Mouse (Mus musculus) forebrain, embryonic 15.5 days (tissue): ENCODE measurements around the gene Hamp2. TPM values are rescaled to one million over a fixed set of nuclear protein-coding genes. Genes with fewer than 3 reads are reported as not detected.
A peak's percentile ranks its signal among the peaks of the same experiment; 100 is the strongest.
"Not testable (repeated sequence)": the region's sequence is repeated elsewhere in the genome, so short reads cannot be mapped to it uniquely, and the experiment has no call there.

Source experiments
- ATAC-seq: fragments of 200-750 bp; cut with Nextera tagmentation; replicated peaks from 2 replicates; pipeline ENCODE4 v1.8.0; 2017; ENCODE audit warnings: mild to moderate bottlenecking, moderate TSS enrichment, moderate library complexity
- H3K27ac ChIP-seq: fragments of 300-500 bp; sonication (generic); replicated peaks from 2 replicates; pipeline ENCODE4 v1.5.1; 2015; ENCODE audit warnings: mild to moderate bottlenecking, inconsistent platforms
- H3K27me3 ChIP-seq: fragments of 300-500 bp; sonication (generic); 2 replicates; pipeline ENCODE4 v1.6.1; 2015; ENCODE audit warnings: inconsistent platforms
- H3K36me3 ChIP-seq: fragments of 300-500 bp; sonication (generic); 2 replicates; pipeline ENCODE4 v1.6.1; 2015; ENCODE audit warnings: mild to moderate bottlenecking, inconsistent platforms
- H3K4me1 ChIP-seq: fragments of 300-500 bp; sonication (generic); 2 replicates; pipeline ENCODE4 v1.6.1; 2015; ENCODE audit warnings: inconsistent platforms
- H3K4me2 ChIP-seq: fragments of 300-500 bp; sonication (generic); replicated peaks from 2 replicates; pipeline ENCODE4 v1.6.1; 2015; ENCODE audit warnings: mild to moderate bottlenecking, inconsistent platforms
- H3K4me3 ChIP-seq: fragments of 300-500 bp; sonication (generic); 2 replicates; pipeline ENCODE4 v1.5.1; 2015; ENCODE audit warnings: mild to moderate bottlenecking, inconsistent platforms
- H3K9ac ChIP-seq: fragments of 300-500 bp; sonication (generic); replicated peaks from 2 replicates; pipeline ENCODE4 v1.6.1; 2015; ENCODE audit warnings: mild to moderate bottlenecking, inconsistent platforms
- H3K9me3 ChIP-seq: fragments of 300-500 bp; sonication (generic); 2 replicates; pipeline ENCODE4 v1.6.1; 2016; ENCODE audit warnings: inconsistent platforms
- WGBS: fragments of 180-500 bp; shearing (Covaris S2); methylation state at CpG from one replicate; pipeline ENCODE4 v1.1.7; 2015; ENCODE audit warnings: mixed read lengths; 5-methylcytosine and 5-hydroxymethylcytosine counted together
- polyA plus RNA-seq: library from polyadenylated mRNA; unstranded; fragments of >200 nt; fragmentation: Nextera tagmentation; extraction: Ambion mirVana; gene quantifications from 2 replicates; pipeline ENCODE4 v1.2.1, GENCODE M21; 2015

Gene Hamp2
- polyA plus RNA-seq, 1 experiment from 2014 or later = not detected

DNA sequence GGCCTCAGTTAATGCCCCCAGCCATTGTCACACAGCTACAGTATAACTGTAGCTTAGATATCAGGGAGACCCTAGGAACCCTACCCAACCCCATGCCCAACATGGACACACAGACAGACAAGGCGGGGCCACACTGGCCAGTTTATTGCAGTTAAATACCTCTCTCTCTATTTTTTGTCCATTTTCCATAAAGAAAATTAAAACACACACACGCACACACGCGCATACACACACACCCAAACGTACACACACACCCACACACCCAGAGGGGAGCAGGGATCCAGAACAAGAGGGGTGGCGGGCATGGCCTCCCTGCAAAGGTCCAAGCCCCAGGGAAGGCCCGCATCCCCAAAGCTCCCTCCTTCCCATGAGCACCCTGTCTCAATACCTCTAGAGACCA, 21.4 kb upstream of the Hamp2 start:
- Histone ChIP-seq H3K27ac (no peak overlapping the region), H3K9ac (no peak overlapping the region), H3K4me2 (no peak overlapping the region), H3K4me1 (no peaks in the 10 kb centered on the region), H3K9me3 (no peaks in the 10 kb centered on the region), H3K27me3 (no peaks in the 10 kb centered on the region), H3K36me3 (peaks cover 37% of the 10 kb centered on the region), H3K4me3 (no peak overlapping the region)
- 97% methylated on average over 7 of the region's 7 CpGs for WGBS
- 0 out of 2 replicates have a peak, but pooled peaks have one; percentile 26 for ATAC-seq

DNA sequence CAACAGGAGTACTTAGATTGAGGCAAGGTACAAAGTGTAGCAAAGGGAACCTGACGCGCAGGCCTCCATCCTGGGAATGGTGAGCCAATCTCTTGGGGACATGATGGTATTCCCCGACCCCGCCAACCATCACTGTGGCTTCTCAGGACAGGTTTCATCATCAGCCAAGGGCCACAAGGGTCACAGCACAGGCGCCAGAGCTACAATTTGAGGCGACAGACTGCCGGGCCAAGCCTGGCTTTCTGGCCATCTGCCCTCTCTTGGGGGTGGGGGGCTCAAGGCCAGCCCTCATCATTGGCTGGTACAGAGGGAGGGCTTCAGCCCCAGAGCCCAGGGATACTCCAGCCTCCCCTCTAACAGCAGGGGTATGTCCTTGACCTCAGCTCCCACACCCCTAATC, 21.0 kb upstream of the Hamp2 start:
- H3K9ac ChIP-seq, H3K9me3 ChIP-seq, H3K4me1 ChIP-seq, H3K4me3 ChIP-seq, H3K4me2 ChIP-seq, H3K27ac ChIP-seq, H3K27me3 ChIP-seq: not testable (repeated sequence)
- H3K36me3 ChIP-seq = peaks cover 33% of the 10 kb centered on the region
- ATAC-seq = 0 out of 2 replicates have a peak, but pooled peaks have one; percentile 11
- 93% methylated on average over 7 of the region's 7 CpGs for WGBS

DNA sequence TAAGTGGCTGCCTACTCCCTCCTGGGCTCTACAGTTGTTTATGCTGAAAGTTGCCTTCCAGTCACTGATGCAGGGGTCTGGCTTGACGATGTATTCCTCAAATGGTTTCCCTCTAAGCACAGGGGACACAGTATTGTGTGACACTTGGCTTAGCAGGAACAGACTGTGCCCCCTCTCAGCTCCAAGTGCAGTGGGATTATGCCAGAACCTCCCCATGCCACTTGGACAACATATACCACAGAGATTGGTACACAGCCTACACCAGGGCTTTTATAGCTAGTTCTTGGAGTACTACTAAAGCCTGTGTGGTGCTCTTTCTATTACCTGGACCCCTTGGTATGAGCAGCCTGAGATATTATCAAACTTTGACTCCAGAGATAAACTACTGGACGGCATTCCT, 20.2 kb upstream of the Hamp2 start:
- H3K4me3 ChIP-seq, H3K4me2 ChIP-seq, H3K27ac ChIP-seq, H3K27me3 ChIP-seq, H3K4me1 ChIP-seq, ATAC-seq, H3K9ac ChIP-seq, H3K9me3 ChIP-seq: not testable (repeated sequence)
- 81% methylated on average over 2 of the region's 2 CpGs for WGBS
- H3K36me3 ChIP-seq = peaks cover 27% of the 10 kb centered on the region

DNA sequence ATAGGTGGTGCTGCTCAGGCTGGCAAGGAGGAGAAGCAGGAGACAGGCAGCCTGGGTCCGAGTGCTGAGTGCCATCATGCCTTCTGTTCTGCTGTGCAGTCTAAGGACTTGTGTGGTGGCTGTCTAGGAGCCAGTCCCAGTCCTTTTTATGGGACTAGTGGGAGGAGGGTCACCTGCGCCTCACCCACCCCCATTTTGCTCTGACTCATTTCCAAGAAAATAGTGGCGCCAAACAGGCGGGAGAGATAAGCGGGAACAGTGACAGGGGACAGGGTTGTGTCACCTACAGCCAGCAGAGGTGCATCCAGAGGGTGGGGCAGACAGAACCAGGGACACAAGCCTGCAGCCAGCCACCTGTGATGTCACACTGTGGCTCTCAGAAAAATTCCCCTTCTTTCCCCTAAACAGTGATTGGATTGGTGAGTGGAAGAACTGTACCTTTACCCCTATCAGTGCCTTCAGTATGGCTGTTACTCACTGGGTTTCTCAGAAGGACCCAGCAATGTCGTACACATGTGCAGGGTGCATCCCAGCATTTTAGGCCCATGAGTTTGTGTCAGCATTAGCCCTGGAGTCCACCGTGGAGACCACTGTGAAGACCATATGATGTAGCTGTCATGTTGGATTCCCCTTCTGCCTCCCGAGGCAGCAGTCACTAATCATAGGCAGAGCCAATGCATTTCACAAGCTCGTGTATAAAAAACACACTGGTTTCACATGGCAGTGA, 19.6 kb upstream of the Hamp2 start, which contains the start of gene Hamp:
Hamp (minus strand) TSS at position 124 of the 727 bp plus-strand sequence.
- H3K4me2 ChIP-seq = no peak within 1 kb of the TSS
- no peaks in the 10 kb centered on the region for H3K4me1 ChIP-seq
- H3K9me3 ChIP-seq = no peaks in the 10 kb centered on the region
- H3K9ac ChIP-seq = no peak within 1 kb of the TSS
- no peak for ATAC-seq
- no peak within 1 kb of the TSS for H3K4me3 ChIP-seq
- 71% methylated on average over 9 of the region's 9 CpGs for WGBS
- peaks cover 21% of the 10 kb centered on the region for H3K36me3 ChIP-seq
- no peaks in the 10 kb centered on the region for H3K27me3 ChIP-seq
- no peak within 1 kb of the TSS for H3K27ac ChIP-seq

DNA sequence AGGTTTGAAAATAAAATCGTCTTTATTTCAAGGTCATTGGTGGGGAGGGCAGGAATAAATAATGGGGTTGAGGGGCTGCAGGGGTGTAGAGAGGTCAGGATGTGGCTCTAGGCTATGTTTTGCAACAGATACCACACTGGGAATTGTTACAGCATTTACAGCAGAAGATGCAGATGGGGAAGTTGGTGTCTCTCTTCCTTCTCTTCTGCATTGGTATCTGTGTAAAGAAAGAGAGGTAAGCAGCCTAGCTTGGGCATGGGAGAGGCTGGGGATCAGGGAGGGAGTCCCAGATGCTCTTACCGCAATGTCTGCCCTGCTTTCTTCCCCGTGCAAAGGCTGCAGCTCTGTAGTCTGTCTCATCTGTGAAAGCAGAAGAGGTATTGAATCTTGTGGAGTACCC, 17.9 kb upstream of the Hamp2 start:
- WGBS = 59% methylated on average over 3 of the region's 3 CpGs
- not testable (repeated sequence) for H3K9me3 ChIP-seq, H3K4me3 ChIP-seq, H3K27ac ChIP-seq, H3K4me1 ChIP-seq, ATAC-seq, H3K9ac ChIP-seq, H3K4me2 ChIP-seq, H3K27me3 ChIP-seq
- H3K36me3 ChIP-seq = peaks cover 13% of the 10 kb centered on the region; the same call in 1 of the 2 replicates

DNA sequence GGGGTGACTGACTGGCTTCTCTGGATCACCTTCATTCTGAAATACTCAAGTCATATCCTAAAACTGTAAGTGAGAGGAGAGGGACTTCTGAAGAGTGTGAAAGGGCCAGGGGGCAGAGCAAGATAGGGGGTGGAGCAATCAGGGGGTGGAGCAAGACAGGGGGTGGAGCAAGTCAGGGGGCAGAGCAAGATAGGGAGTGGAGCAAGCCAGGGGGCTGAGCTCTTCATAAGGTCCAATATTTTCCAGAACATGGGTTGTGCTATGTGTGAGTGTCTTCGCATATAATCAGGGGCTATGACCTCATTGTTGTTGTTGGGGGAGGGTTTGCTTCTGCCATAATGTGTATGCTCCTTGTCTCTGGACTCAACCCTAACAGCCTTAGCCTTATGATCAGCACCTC, 15.6 kb upstream of the Hamp2 start:
- not testable (repeated sequence) for H3K9ac ChIP-seq, ATAC-seq, H3K27me3 ChIP-seq, H3K4me3 ChIP-seq, H3K36me3 ChIP-seq, H3K9me3 ChIP-seq, H3K27ac ChIP-seq, H3K4me1 ChIP-seq, H3K4me2 ChIP-seq
- WGBS = 87% methylated on average over 1 of the region's 1 CpGs

DNA sequence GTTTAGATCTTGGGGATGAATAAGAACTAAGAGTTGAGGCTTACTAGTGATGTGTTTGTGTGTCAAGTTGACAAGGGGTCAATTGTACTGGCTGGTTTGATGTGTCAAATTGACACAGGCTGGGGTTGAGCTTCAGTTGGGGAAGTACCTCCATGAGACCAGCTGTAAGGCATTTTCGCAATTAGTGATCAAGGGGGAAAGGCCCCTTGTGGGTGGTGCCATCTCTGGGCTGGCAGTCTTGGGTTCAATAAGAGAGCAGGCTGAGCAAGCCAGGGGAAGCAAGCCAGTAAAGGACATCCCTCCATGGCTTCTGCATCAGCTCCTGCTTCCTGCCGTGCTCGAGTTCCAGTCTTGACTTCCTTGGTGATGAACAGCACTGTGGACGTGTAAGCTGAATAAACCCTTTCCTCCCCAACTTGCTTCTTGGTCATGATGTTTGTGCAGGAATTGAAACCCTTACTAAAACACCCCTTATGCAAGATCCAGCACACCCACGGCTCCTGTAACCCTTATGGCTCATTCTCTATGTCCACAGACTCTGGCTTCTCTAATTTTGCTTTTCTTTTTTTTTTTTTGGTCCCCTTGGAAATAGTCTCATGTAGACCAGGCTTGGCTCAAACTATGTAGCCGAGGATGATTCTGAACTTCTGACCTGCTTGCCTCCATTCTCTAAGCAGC, 11.1 kb upstream of the Hamp2 start:
- H3K36me3 ChIP-seq, H3K27ac ChIP-seq, H3K9me3 ChIP-seq, H3K4me1 ChIP-seq, ATAC-seq, H3K4me3 ChIP-seq, H3K27me3 ChIP-seq, H3K4me2 ChIP-seq, H3K9ac ChIP-seq: not testable (repeated sequence)
- WGBS = 77% methylated on average over 6 of the region's 6 CpGs

DNA sequence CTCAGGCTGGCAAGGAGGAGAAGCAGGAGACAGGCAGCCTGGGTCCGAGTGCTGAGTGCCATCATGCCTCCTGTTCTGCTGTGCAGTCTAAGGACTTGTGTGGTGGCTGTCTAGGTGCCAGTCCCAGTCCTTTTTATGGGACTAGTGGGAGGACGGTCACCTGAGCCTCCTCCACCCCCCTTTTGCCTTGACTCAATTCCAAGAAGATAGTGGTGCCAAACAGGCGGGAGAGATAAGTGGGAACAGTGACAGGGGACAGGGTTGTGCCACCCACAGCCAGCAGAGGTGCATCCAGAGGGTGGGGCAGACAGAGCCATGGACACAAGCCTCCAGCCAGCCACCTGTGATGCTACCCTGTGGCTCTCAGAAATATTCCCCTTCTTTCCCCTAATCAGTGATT, 410 bp downstream of the Hamp2 start:
- Histone ChIP-seq H3K9ac (no peak overlapping the region), H3K4me1 (no peaks in the 10 kb centered on the region), H3K9me3 (no peaks in the 10 kb centered on the region), H3K36me3 (no peaks in the 10 kb centered on the region), H3K4me3 (no peak overlapping the region), H3K4me2 (no peak overlapping the region), H3K27ac (no peak overlapping the region), H3K27me3 (no peaks in the 10 kb centered on the region)
- ATAC-seq = no peak
- WGBS = 73% methylated on average over 3 of the region's 3 CpGs

DNA sequence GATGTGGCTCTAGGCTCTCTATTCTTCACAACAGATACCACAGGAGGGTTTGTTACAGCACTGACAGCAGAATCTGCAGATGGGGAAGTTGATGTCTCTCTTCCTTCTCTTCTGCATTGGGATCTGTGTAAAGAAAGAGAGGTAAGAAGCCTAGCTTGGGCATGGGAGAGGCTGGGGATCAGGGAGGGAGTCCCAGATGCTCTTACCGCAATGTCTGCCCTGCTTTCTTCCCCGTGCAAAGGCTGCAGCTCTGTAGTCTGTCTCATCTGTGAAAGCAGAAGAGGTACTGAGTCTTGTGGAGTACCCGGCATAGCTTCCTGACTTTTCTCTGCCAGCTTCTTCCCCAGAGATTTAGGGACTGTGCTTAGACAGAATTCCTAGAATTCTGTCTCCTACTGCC, 2.0 kb downstream of the Hamp2 start:
- H3K4me2 ChIP-seq, H3K4me3 ChIP-seq, ATAC-seq, H3K27me3 ChIP-seq, H3K9ac ChIP-seq, H3K4me1 ChIP-seq, H3K9me3 ChIP-seq, H3K27ac ChIP-seq, H3K36me3 ChIP-seq: not testable (repeated sequence)
- WGBS = 41% methylated on average over 3 of the region's 3 CpGs

DNA sequence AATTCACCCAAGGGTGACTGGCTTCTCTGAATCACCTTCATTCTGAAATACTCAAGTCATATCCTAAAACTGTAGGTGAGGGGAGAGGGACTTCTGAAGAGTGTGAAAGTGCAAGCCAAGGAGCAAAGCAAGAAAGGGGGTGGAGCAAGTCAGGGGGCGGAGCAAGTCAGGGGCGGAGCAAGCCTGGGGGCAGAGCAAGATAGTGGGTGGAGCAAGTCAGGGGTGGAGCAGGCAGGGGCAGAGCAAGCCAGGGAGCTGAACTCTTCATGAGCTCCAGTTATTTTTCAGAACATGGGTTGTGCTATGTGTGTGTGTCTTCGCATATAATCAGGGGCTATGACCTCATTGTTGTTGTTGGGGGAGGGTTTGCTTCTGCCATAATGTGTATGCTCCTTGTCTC, 4.3 kb downstream of the Hamp2 start:
- WGBS = 69% methylated on average over 3 of the region's 3 CpGs

DNA sequence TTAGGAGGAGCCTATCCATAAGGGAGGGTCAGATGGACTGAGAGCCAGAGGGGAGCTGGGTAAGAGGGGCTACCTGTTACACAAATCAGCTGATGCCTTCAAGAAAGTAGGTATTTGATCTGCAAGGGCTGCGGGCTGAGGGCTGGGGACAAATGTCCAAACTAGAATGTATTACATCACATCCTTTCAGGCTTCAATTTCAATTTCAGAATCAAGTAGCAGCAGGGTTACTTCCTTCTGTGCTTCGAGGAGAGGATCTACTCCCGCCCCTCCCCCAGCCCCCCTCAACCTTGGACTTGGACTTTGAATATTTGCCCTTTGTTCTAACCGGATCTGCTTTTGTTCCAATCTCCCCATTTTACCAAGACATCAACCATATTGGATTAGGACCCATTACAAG, 7.3 kb downstream of the Hamp2 start:
- no peaks in the 10 kb centered on the region for H3K9me3 ChIP-seq
- no peaks in the 10 kb centered on the region for H3K27me3 ChIP-seq
- ATAC-seq = no peak
- H3K4me3 ChIP-seq = no peak overlapping the region
- no peak overlapping the region for H3K9ac ChIP-seq
- H3K4me1 ChIP-seq = no peaks in the 10 kb centered on the region
- H3K27ac ChIP-seq = no peak overlapping the region
- WGBS = 46% methylated on average over 4 of the region's 4 CpGs
- no peak overlapping the region for H3K4me2 ChIP-seq
- H3K36me3 ChIP-seq = no peaks in the 10 kb centered on the region

More for the DNA sequence above, 4.3 kb downstream of the Hamp2 start:
- H3K27me3 ChIP-seq = no peaks in the 10 kb centered on the region
- no peak for ATAC-seq
- H3K9ac ChIP-seq = no peak overlapping the region
- H3K4me3 ChIP-seq = no peak overlapping the region
- no peak overlapping the region for H3K4me2 ChIP-seq
- H3K4me1 ChIP-seq = no peaks in the 10 kb centered on the region
- no peak overlapping the region for H3K27ac ChIP-seq
- H3K9me3 ChIP-seq = no peaks in the 10 kb centered on the region
- no peaks in the 10 kb centered on the region for H3K36me3 ChIP-seq

DNA sequence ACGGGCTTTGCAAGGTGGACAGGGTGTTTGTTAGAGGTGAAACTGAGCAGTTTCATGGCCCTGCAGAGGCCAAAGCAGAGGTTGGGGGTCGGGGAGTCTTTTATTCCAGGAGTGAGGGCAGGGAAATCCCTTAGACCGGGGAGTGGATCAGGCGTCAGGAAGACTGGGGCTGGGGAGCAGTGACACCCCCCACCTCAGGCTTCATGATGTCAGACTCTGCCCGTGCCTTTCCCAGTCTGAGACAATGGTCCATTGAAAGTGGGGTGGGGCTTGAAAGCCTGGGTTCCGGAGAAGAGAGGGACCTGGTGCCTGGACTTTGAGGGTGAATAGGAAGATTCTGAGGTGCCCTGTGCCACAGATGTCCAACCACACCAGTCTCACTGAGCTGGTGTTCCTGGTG, 7.8 kb downstream of the Hamp2 start:
- no peaks in the 10 kb centered on the region for H3K27me3 ChIP-seq
- H3K27ac ChIP-seq = no peak overlapping the region
- 15% methylated on average over 6 of the region's 6 CpGs for WGBS
- H3K9me3 ChIP-seq = no peaks in the 10 kb centered on the region
- no peak overlapping the region for H3K9ac ChIP-seq
- no peak for ATAC-seq
- H3K4me1 ChIP-seq = no peaks in the 10 kb centered on the region
- no peak overlapping the region for H3K4me3 ChIP-seq
- H3K36me3 ChIP-seq = no peaks in the 10 kb centered on the region
- no peak overlapping the region for H3K4me2 ChIP-seq

DNA sequence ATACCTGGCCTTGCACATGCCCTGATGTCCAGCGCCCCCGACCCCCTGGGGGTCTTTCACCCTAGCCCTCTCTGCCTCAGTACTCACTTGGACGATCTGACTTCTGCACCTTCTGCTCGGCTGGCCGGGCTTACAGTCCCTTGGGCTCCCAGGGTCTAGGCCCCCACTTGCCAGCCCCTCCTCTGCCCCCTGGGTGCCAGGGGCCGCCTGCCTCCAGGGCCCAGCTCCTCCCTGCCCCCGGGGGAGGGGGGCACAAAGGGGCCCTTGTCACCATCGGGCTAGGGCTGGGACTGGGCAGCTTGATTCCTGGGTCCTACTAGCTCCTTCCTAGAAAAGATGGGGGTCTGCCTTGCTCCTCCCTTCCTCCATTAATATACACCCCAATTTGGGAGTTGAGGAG, 9.7 kb downstream of the Hamp2 start, which contains the start of gene Mag:
Mag (minus strand) TSS at position 142 of the 400 bp plus-strand sequence.
- Histone ChIP-seq H3K9me3 (no peaks in the 10 kb centered on the region), H3K9ac (no peak within 1 kb of the TSS), H3K36me3 (no peaks in the 10 kb centered on the region), H3K4me1 (no peaks in the 10 kb centered on the region), H3K4me2 (no peak within 1 kb of the TSS), H3K4me3 (no peak within 1 kb of the TSS), H3K27me3 (no peaks in the 10 kb centered on the region), H3K27ac (no peak within 1 kb of the TSS)
- no peak for ATAC-seq
- 68% methylated on average over 8 of the region's 8 CpGs for WGBS
